Mouse (Mus musculus): ENCODE measurements around the gene Neil1. TPM values are rescaled to one million over a fixed set of nuclear protein-coding genes. Genes with fewer than 3 reads are reported as not detected.

The Neil1 gene
- total RNA-seq (2021), result 1 to 10 TPM; 4.0 to 5.1 TPM

DNA sequence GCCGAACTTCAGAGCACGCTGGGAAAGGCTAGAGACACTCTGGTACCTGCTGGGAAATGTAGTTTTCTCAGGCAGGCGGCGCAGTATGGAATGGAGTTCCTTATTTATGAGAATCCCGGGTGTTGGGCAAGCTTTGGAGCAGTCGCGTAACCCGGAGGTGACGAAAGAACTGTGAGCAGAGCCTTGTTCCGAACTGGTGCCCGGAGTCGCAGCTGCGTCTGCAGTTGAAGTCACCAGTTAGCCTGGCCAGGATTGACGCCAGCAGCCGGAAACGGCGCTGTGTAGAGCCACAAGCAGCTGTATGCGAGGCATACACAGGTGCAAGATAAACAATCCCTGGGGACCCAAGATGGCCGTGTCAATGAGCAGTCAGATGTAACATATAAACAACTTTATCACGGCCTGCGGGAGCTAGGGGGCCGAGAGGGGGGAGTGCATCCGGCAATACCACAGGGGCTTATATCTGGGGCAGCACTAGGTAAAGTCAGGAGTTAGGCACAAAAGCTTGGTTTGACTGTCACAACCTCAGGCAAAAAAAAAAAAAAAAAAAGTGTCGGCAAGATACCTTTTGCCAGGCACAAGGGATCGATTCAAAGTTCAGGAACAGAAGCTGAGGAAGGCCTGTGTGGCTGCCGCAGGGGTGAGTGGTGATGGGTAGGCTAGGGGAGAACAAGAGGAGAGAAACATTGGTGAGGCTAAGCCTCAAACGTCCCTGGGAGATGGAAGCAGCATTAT lies at the start of gene Neil1:
Gene Neil1 (minus strand): TSS at position 162 of the 735 bp plus-strand sequence.
- intact Hi-C loops (cut with DNase I), result loop anchor here (5.0 to 10.0 kb wide), 2 partner anchors 294 to 616 kb away; partner anchors contain the start of genes Clk3 and Ppcdc
- peak; percentile 89 to 91 for DNase-seq

GRCm38 (mm10) chr9:57197414-57197813 lies 49.3 kb upstream of the Neil1 start:
- intact Hi-C loops (cut with DNase I), result no loop called here
- no peak for DNase-seq

GRCm38 (mm10) chr9:57196708-57197107 lies 48.6 kb upstream of the Neil1 start:
- DNase-seq, result no peak

GRCm38 (mm10) chr9:57168411-57168810 lies 20.3 kb upstream of the Neil1 start:
- DNase-seq, result no peak
- intact Hi-C loops (cut with DNase I), result no loop called here

More at GRCm38 (mm10) chr9:57196708-57197107, 48.6 kb upstream of the Neil1 start:
- intact Hi-C loops (cut with DNase I), result no loop called here

DNA sequence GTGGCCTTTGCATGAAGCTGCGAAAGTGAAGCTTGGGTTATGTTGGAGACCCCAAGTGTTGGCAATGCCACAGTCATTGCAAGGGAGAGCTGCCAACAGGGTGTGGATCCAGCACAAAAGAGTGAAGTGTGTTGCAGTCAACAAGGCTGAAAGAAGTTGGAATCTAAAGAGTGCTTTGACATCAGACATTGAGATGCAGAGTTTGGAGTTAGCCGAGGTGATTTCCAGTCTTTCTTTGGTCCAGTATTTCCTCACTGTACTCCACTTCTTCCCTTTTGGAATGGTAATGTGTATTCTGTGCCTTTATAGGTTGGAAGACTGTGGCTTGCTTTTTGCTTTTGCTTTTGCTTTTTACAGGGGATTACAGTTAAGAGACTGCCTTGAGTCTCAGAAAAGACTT lies 18.1 kb upstream of the Neil1 start:
- no peak for DNase-seq

DNA sequence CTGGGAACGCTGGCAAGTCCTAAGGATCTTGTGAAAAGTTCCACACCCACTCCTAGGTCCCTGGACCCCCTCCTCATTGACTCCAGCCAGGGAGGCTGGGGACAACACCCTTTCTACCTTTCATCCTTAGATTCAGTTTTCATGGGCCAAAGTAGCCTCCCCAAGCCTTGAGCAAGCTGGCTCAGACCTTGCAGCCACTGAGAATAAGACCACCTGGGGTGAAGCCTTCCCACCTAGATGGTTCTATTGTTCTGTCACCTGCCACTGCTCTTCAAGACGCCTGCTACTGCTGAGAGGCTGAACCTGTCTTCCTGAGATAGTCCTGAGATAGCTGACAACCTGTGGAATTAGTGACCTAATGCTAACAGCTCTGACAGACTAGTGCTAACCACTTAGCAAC lies 15.0 kb upstream of the Neil1 start:
- DNase-seq, result no peak
- intact Hi-C loops (cut with DNase I), result loop anchor here (2.0 to 5.0 kb wide), 2 partner anchors 49 to 270 kb away; no protein-coding TSS in a partner anchor

More for the DNA sequence above, 18.1 kb upstream of the Neil1 start:
- intact Hi-C loops (cut with DNase I), result no loop called here

DNA sequence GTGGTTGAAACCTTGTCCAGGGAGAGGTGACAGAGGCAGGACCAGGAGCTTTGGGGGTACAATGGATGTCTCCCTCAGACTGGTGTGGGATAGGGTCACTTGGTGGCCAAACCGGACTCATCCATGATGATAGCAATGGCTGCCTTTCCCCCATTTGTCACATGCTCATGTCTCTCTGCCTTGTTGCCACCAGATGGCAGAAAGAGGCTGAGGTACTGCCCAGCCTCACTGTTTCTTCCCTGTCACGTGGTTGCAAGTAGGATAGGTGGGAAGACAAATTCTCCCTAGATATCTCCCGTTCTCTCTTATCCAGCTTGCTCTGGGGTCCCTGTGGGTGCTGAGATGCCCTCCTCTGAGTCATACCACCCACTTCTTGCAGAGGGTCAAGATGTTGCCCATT lies 14.4 kb upstream of the Neil1 start:
- intact Hi-C loops (cut with DNase I), result loop anchor here (2.0 to 5.0 kb wide), 2 partner anchors 50 to 270 kb away; no protein-coding TSS in a partner anchor

DNA sequence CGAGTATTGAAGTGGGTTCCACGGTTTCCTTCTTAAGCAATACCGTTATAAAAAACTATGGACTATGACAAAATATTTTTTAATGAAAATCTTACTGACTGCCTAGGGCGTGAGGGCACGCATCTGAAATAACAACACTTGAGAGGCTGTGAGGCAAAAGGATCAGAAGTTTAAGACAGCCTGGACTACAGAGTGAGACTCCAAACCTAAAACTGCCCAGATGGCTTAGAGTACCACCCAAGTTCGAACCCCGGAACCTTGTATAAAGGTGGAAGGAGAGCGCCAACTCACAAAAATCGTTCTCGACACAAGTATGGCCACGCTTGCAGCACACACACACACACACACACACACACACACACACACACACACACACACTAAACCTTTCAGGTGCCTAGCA lies 10.4 kb upstream of the Neil1 start:
- intact Hi-C loops (cut with DNase I), result no loop called here
- no peak for DNase-seq

More for the DNA sequence above, 14.4 kb upstream of the Neil1 start:
- DNase-seq, result no peak

GRCm38 (mm10) chr9:57158013-57158470 lies 9.9 kb upstream of the Neil1 start, which contains the start of gene Commd4:
Commd4 (minus strand) TSS chr9:57158331.
- intact Hi-C loops (cut with DNase I), result no loop called here
- peak; percentile 94 to 96 for DNase-seq

DNA sequence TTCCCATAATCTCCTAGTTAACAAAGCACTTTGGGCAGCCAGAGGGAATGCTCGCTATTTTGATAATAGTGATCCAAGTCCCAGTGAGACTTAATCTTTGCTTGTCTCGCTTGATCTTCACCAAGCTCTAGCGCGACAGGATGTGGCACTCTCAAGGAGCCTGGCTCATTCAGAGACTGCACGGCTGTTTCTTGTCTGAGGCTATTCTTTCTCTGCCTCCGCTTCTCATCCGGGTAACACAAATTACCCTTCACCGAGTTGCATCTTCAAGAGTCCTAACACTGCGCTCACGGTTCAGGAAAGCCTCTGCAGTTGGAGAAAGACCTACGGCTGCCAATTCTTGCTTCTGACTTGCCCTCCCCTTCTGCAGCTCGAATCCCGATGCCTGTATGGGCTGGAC lies 9.4 kb upstream of the Neil1 start:
- intact Hi-C loops (cut with DNase I), result no loop called here
- DNase-seq, result no peak

DNA sequence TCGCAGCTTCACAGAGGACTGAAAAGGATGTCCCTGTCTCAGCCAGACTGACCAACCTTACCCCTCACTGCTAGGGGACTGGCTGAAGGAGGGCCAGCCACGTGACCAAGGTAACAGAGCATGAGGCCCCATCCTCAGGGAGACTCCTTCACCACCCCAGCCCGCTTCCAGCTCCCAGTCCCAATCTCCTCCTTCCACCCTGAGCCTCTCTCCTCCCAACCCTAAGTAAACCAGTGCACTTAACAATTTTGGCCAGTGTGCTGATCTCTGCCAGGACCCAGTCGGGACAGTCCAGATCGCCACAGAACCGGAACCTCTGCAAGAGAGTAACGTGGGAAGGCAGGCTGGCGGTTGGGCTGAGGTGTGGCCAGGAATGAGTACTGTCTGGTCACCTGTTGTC lies 8.7 kb upstream of the Neil1 start:
- DNase-seq, result no peak
- intact Hi-C loops (cut with DNase I), result no loop called here

DNA sequence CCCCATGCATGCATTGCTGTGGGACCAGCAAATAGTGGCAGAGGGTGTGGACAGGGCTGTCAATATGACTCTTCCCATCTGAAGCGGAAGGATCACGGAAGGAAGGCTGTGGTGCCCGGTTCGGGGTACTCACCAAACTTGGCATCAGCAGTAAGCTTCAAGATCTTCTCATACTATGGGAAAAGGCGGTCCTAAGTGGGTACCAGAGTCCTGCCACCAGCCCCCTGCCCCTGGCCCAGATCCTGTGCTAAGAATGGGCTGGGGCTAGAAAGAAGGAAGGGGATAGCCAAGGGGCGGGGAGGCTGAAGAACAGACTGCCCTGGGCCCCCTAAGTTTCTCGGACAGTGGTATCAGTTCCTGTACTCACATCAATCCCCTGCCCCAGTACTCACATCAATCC lies 8.3 kb upstream of the Neil1 start:
- DNase-seq, result no peak
- intact Hi-C loops (cut with DNase I), result no loop called here

GRCm38 (mm10) chr9:57152331-57152730 lies 4.2 kb upstream of the Neil1 start:
- DNase-seq, result no peak
- intact Hi-C loops (cut with DNase I), result no loop called here

DNA sequence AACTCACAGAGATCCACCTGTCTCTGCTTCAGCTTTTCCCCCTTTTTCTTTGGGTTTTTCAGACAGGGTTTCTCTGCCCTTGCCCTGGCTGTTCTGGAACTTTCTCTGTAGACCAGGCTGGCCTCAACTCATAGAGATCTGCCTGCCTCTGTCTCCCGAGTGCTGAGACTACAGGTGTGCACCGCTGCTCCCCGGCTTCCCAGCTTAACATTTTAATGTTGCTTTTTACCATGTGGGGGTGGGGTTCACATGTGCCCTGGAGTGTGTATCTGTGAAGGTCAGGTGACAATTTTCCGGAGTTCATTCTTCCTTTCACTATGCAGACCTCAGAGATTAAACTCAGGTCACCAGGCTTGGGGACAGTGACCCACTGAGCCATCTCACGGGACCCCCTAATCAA lies 2.1 kb upstream of the Neil1 start:
- no peak for DNase-seq
- intact Hi-C loops (cut with DNase I), result no loop called here

DNA sequence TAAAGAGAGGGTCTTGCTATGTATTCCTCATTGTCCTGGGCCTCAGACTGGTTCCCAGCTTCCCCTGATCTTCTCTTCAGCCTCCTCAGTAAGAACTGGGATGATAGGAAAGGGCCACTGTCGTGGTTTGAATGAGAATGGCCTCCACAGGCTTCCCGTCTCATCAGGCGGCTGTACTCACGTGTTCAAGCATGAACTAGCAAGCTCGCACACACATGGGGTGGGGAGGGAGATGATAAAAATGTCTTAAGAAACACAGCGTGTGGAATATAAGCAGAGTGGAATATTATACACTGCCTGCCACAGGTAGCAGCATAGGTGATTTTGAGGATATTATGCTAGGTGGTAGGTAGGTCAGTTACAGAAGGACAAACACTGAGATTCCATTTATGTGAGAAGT lies 916 bp upstream of the Neil1 start:
- intact Hi-C loops (cut with DNase I), result loop anchor here (5.0 to 10.0 kb wide), 2 partner anchors 293 to 616 kb away; partner anchors contain the start of genes Clk3 and Ppcdc
- DNase-seq, result no peak

DNA sequence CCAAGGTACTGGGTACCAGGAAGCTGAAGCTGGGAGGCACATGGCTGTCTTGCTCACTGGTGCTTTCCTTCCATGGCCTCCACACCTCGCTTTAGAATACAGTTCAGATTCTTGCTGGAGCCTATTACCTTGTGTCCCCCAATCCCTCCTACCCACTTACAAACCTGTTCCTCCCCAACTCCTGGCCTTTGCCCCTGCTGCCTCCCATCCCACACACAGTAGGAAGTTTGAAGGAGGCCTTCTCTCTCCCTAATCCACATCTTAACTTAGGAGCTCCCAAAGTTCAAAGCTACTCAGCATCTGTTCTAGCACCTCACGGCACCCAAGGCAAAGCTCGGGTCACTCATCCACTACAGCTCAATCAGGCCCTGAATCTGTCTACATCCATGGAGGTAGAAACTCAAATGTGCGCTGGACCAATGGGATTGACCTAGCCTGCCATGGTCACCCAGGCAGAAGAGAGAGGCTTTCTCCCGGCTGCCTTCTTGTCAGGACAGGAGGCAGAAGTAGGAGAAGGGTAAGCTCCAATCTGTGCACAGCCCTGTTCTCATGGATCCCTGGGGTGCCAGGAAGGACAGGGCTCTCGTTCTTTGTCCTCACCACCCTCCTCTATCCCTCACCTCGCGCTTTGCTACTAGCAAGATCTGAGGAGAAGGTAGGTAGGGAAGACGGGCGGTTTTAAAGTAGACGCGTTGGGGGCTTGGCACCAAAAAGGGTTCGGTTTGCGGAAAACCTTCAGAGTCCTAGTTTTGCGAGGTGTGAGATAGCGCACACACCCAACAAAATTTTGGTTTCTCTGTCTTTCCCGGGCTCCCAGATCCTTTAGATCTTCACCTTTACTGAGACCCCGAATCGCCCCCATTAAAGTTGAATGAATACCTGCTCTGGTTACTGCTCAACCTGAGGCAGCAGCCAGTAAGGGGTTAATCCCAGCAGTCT lies 631 bp downstream of the Neil1 start:
- intact Hi-C loops (cut with DNase I), result loop anchor here (5.0 to 10.0 kb wide), 2 partner anchors 295 to 617 kb away; partner anchors contain the start of genes Clk3 and Ppcdc

DNA sequence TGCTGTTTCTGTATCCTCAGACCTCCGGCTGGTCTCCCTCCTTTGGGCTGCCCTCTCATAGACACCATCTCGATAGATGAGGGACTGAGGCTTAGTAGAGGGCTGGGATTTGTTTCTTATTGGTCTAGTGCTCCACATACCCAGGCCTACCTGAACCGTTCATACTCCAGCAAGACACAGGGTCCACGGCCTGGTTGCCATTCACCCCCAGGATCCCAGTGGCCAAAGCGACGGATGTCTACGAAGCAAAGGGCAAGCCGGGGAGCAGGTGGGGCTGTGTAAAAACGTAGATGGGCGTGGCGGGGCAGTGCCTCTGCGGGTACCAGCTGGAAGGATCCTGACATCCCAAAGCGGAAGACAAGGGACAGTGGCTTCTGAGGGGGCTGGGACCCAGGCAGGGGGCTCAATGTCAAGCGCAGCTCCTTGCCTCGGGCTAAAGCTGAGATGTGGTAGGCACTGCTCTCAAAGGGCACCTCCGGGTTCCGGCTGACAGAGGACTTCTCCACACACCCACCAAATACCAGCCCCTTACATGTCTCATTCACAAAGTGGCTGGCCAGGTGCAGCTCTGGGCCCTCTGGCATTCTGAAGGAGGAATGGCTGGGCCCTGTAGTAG lies 1.5 kb downstream of the Neil1 start:
- intact Hi-C loops (cut with DNase I), result loop anchor here (5.0 to 10.0 kb wide), 2 partner anchors 296 to 618 kb away; partner anchors contain the start of genes Clk3 and Ppcdc
- no peak for DNase-seq

More for the DNA sequence above, 631 bp downstream of the Neil1 start:
- DNase-seq, result peak in 1 of 2 experiments; percentile 43

DNA sequence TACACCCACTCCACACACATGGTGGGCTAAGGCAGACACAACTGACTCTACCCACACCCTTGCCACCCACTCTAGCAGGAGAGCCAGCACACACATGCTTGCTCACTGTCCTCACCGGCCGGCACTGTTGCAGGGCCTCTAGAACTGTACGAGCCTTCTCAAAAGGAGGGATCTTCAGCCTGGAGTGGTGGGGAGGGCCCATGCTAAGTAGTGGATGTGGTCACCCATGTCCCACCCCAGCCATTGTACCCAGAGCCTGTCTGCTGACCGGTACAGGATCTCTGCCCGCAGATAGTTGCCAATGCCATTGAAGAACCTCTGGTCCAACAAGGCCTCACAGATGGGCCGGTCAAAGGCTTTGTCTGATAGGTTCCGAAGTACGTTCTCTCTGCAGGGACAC lies 3.3 kb downstream of the Neil1 start:
- DNase-seq, result no peak
- intact Hi-C loops (cut with DNase I), result loop anchor here (5.0 to 10.0 kb wide), 2 partner anchors 297 to 620 kb away; partner anchors contain the start of genes Clk3 and Ppcdc

- DNase-seq, result no peak
- intact Hi-C loops (cut with DNase I), result loop anchor here (10.0 kb wide), 1 partner anchor 622 kb away; the partner anchor contains the start of gene Clk3
Measured at GRCm38 (mm10) chr9:57143212-57143611, 4.9 kb downstream of the Neil1 start.
